ENCODE assay signal across 8 mouse cellular contexts in the genomic region with DNA sequence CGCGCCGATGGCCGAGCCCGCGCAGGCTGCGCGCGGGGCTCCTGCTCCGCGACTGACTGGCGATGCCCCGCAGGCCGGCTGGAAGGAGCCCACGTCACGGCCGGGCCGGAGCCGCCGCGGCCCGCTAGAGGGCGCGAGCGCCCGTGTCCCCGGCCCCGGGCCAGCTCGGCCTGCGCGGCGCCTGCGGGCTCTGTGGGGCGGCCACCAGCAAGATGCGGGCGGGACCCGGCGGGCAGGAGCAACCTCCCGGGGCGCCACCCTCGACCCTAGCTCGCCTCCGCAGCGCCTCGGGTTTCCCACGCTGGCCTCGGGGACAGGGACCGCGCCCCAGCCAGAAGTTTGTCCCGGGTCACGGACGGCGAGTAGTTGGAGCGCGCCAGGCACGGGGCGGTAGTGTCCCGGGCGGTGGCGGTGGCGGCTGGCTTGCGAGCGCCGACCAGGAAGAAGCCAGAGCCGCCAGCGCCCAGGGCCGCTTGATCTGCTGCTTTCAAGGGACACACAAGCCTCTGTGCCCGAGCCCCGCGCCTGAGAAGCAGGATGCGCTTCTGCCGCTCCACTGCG. TPM values are rescaled to one million over a fixed set of nuclear protein-coding genes. Genes with fewer than 3 reads are reported as not detected.
DNase-seq lines count a peak whose midpoint lies in the region; ATAC-seq and TF ChIP-seq lines count a peak whose summit lies in the region.

Gene Ptprm, minus strand, starts transcription at position 7 of the 561 bp plus-strand sequence.

- DNase-seq in forebrain, embryonic 14.5 days (ENCODE audit: low spot score), result peak; percentile 83
- DNase-seq in kidney, postnatal 14 days, result peak; percentile 92
- peak; percentile 89 for DNase-seq in neural tube, embryonic 10.5 days (ENCODE audit: extremely low spot score, low spot score)
- DNase-seq in testis, postnatal 10 days (ENCODE audit: low spot score), result peak; percentile 84

- H3K27ac ChIP-seq in forebrain, embryonic 14.5 days (ENCODE audit: low read depth, low read length), result peak within 1 kb of the TSS; percentile 39; the same call in 1 of the 2 replicates
- H3K27ac ChIP-seq in heart, embryonic 16.5 days (ENCODE audit: low read length), result peak within 1 kb of the TSS; percentile 85
- no peak within 1 kb of the TSS for H3K27ac ChIP-seq in liver, embryonic 12.5 days

- ATAC-seq in cerebellum, adult (ENCODE audit: insufficient number of reproducible peaks, low FRiP score, low TSS enrichment), result peak; percentile 81
- ATAC-seq in forebrain, embryonic 14.5 days, result peak; percentile 95
- peak; percentile 91 for ATAC-seq in heart, embryonic 16.5 days (replicated peaks; ENCODE audit: extremely low read depth, insufficient read depth, low FRiP score)
- peak; percentile 75 for ATAC-seq in liver, embryonic 12.5 days

- TF ChIP-seq CTCF in E14TG2a.4 (conservative IDR thresholded peaks at IDR 0.05; ENCODE audit: low read length), result no peak

- under 1% methylated on average over 66 of the region's 73 CpGs for WGBS in forebrain, embryonic 14.5 days
- under 1% methylated on average over 72 of the region's 73 CpGs for WGBS in heart, embryonic 16.5 days
- WGBS in liver, embryonic 12.5 days (ENCODE audit: insufficient replicate concordance), result under 1% methylated on average over 51 of the region's 73 CpGs

- peak within 1 kb of the TSS; percentile 85 for H3K4me3 ChIP-seq in E14TG2a.4 (replicated peaks; ENCODE audit: low read length)
- peak within 1 kb of the TSS; percentile 60 for H3K4me3 ChIP-seq in forebrain, embryonic 14.5 days (ENCODE audit: low read depth, low read length)
- H3K4me3 ChIP-seq in heart, embryonic 16.5 days (ENCODE audit: low read length), result peak within 1 kb of the TSS; percentile 88
- H3K4me3 ChIP-seq in liver, embryonic 12.5 days, result peak within 1 kb of the TSS; percentile 55

- H3K36me3 ChIP-seq in E14TG2a.4 (ENCODE audit: insufficient read depth, low read length), result no peaks in the 10 kb centered on the region
- H3K36me3 ChIP-seq in forebrain, embryonic 14.5 days (ENCODE audit: control insufficient read depth, insufficient read depth, low read length), result no peaks in the 10 kb centered on the region
- no peaks in the 10 kb centered on the region for H3K36me3 ChIP-seq in heart, embryonic 16.5 days (ENCODE audit: control insufficient read depth, insufficient read depth)
- H3K36me3 ChIP-seq in liver, embryonic 12.5 days, result no peaks in the 10 kb centered on the region

- no peaks in the 10 kb centered on the region for H3K9me3 ChIP-seq in E14TG2a.4 (ENCODE audit: low read length)
- no peaks in the 10 kb centered on the region for H3K9me3 ChIP-seq in forebrain, embryonic 14.5 days (replicated peaks; ENCODE audit: control insufficient read depth, low read length)
- peaks cover 1% of the 10 kb centered on the region; the same call in 1 of the 2 replicates for H3K9me3 ChIP-seq in heart, embryonic 16.5 days (replicated peaks; ENCODE audit: control insufficient read depth, low read length)
- H3K9me3 ChIP-seq in liver, embryonic 12.5 days (replicated peaks), result no peaks in the 10 kb centered on the region

- peaks cover 58% of the 10 kb centered on the region for H3K27me3 ChIP-seq in E14TG2a.4 (ENCODE audit: insufficient read depth, low read length)
- peaks cover 9% of the 10 kb centered on the region for H3K27me3 ChIP-seq in forebrain, embryonic 14.5 days (replicated peaks; ENCODE audit: control insufficient read depth, insufficient read depth, low read length)
- peaks cover 3% of the 10 kb centered on the region for H3K27me3 ChIP-seq in heart, embryonic 16.5 days (ENCODE audit: control insufficient read depth, insufficient read depth, low read length)
- peaks cover 55% of the 10 kb centered on the region for H3K27me3 ChIP-seq in liver, embryonic 12.5 days (replicated peaks)

- H3K4me1 ChIP-seq in E14TG2a.4 (replicated peaks; ENCODE audit: low read depth, low read length), result peaks cover 4% of the 10 kb centered on the region
- peaks cover 4% of the 10 kb centered on the region for H3K4me1 ChIP-seq in forebrain, embryonic 14.5 days (ENCODE audit: control insufficient read depth, insufficient read depth, low read length)
- peaks cover 6% of the 10 kb centered on the region for H3K4me1 ChIP-seq in heart, embryonic 16.5 days (ENCODE audit: control insufficient read depth, insufficient read depth, low read length)
- no peaks in the 10 kb centered on the region for H3K4me1 ChIP-seq in liver, embryonic 12.5 days

- peak within 1 kb of the TSS; percentile 74 for H3K9ac ChIP-seq in forebrain, embryonic 14.5 days (ENCODE audit: low read length)
- H3K9ac ChIP-seq in heart, embryonic 16.5 days (ENCODE audit: low read length), result peak within 1 kb of the TSS; percentile 87
- H3K9ac ChIP-seq in liver, embryonic 12.5 days, result peak within 1 kb of the TSS; percentile 39; the same call in 1 of the 2 replicates

- peak within 1 kb of the TSS; percentile 96 for H3K4me2 ChIP-seq in forebrain, embryonic 14.5 days (ENCODE audit: low read length)
- H3K4me2 ChIP-seq in heart, embryonic 16.5 days (ENCODE audit: low read depth, low read length), result peak within 1 kb of the TSS; percentile 94
- H3K4me2 ChIP-seq in liver, embryonic 12.5 days, result peak within 1 kb of the TSS; percentile 72

RNA-seq across cellular contexts. Expression of gene Ptprm, which starts in this region (rescaled TPM):
- polyA plus RNA-seq in forebrain, embryonic 14.5 days (2014; fragmentation: Nextera tagmentation; extraction: Ambion mirVana), result 8.0 and 9.8 TPM in 2 replicates
- polyA plus RNA-seq in heart, embryonic 16.5 days (2015; fragmentation: Nextera tagmentation; extraction: Ambion mirVana), result 12.8 and 18.1 TPM in 2 replicates
- 2.5 and 2.6 TPM in 2 replicates for polyA plus RNA-seq in liver, embryonic 12.5 days (2016; fragmentation: Nextera tagmentation; extraction: Ambion mirVana)
